Comparison of ENCODE assay signal across 10 mouse cellular contexts in genomic region chr16:37652654-37653053, GRCm38 (mm10). TPM values are rescaled to one million over a fixed set of nuclear protein-coding genes. Genes with fewer than 3 reads are reported as not detected.
DNase-seq lines count a peak whose midpoint lies in the region; ATAC-seq and TF ChIP-seq lines count a peak whose summit lies in the region.
"Had no signal": no experiment of that assay in that cellular context is flagged by ENCODE, and none has a peak within 500 bp of the region (broad histone marks: within the 10 kb centered on the region; RNA-seq: fewer than 3 reads in every experiment).

No protein-coding gene starts in this region.

- peak overlapping the region; percentile 97; the same call in 1 of the 2 replicates for H3K9ac ChIP-seq in heart, embryonic 16.5 days (ENCODE audit: low read length)
- H3K9ac ChIP-seq in ES-Bruce4 (ENCODE audit: low read depth, poor library complexity, severe bottlenecking), result peak overlapping the region; percentile 91; the same call in 1 of the 2 replicates
- no peak overlapping the region for H3K9ac ChIP-seq in hindbrain, embryonic 12.5 days
- no peak overlapping the region; the same call in 1 of the 2 replicates for H3K9ac ChIP-seq in liver, embryonic 16.5 days (ENCODE audit: low read depth, low read length)

- H3K27me3 ChIP-seq in heart, embryonic 16.5 days (ENCODE audit: control insufficient read depth, insufficient read depth, low read length), result no peaks in the 10 kb centered on the region
- no peaks in the 10 kb centered on the region for H3K27me3 ChIP-seq in ES-Bruce4 (ENCODE audit: control insufficient read depth, insufficient read depth, low read length, poor library complexity, severe bottlenecking)
- no peaks in the 10 kb centered on the region for H3K27me3 ChIP-seq in hindbrain, embryonic 12.5 days
- no peaks in the 10 kb centered on the region for H3K27me3 ChIP-seq in liver, embryonic 16.5 days (ENCODE audit: control insufficient read depth, insufficient read depth, low read depth, low read length)

- H3K4me1 ChIP-seq in heart, embryonic 16.5 days (ENCODE audit: control insufficient read depth, insufficient read depth, low read length), result peaks cover 17% of the 10 kb centered on the region
- no peaks in the 10 kb centered on the region for H3K4me1 ChIP-seq in ES-Bruce4 (ENCODE audit: control insufficient read depth, insufficient read depth, low read length)
- H3K4me1 ChIP-seq in hindbrain, embryonic 12.5 days, result peaks cover 33% of the 10 kb centered on the region
- H3K4me1 ChIP-seq in liver, embryonic 16.5 days (ENCODE audit: control insufficient read depth, low read depth, low read length), result peaks cover 21% of the 10 kb centered on the region

- TF ChIP-seq CTCF in ES-Bruce4 (IDR thresholded peaks at IDR 0.05; ENCODE audit: low read depth, low read length), result no peak

- TF ChIP-seq POLR2A in ES-Bruce4 (IDR thresholded peaks at IDR 0.05; ENCODE audit: insufficient read depth, low read length), result no peak

- H3K4me3 ChIP-seq in heart, embryonic 16.5 days (ENCODE audit: low read length), result peak overlapping the region; percentile 92; the same call in 1 of the 2 replicates
- no peak overlapping the region for H3K4me3 ChIP-seq in ES-Bruce4 (ENCODE audit: low read depth, low read length)
- 0 out of 2 replicates have a peak overlapping the region, but pooled peaks have one; percentile 52 for H3K4me3 ChIP-seq in hindbrain, embryonic 12.5 days
- H3K4me3 ChIP-seq in liver, embryonic 16.5 days (ENCODE audit: low read depth, low read length), result peak overlapping the region; percentile 84; the same call in 1 of the 2 replicates

- 77% methylated on average over 5 of the region's 5 CpGs for WGBS in heart, embryonic 16.5 days
- WGBS in hindbrain, embryonic 12.5 days, result 87% methylated on average over 5 of the region's 5 CpGs
- 80% methylated on average over 5 of the region's 5 CpGs for WGBS in liver, embryonic 16.5 days (ENCODE audit: insufficient replicate concordance)

- DNase-seq in heart, postnatal 4 days, result no peak
- no peak for DNase-seq in Muller cell, postnatal 12 days (ENCODE audit: inconsistent ontology term)
- no peak for DNase-seq in thymus, postnatal 4 days
- DNase-seq in embryo, embryonic 9.5 days (ENCODE audit: extremely low spot score), result no peak
- DNase-seq: adrenal gland, postnatal 36 days; thymus, adult 18-20 months had no signal

- ATAC-seq in heart, embryonic 16.5 days (replicated peaks; ENCODE audit: extremely low read depth, insufficient read depth, low FRiP score), result no peak
- ATAC-seq in hindbrain, embryonic 12.5 days (ENCODE audit: low FRiP score), result no peak
- no peak for ATAC-seq in liver, embryonic 16.5 days (ENCODE audit: low read depth)

- H3K4me2 ChIP-seq in heart, embryonic 16.5 days (ENCODE audit: low read depth, low read length), result peak overlapping the region; percentile 75
- H3K4me2 ChIP-seq in hindbrain, embryonic 12.5 days (replicated peaks), result peak overlapping the region; percentile 65
- H3K4me2 ChIP-seq in liver, embryonic 16.5 days (ENCODE audit: low read depth, low read length), result 0 out of 2 replicates have a peak overlapping the region, but pooled peaks have one; percentile 82

- no peaks in the 10 kb centered on the region for H3K9me3 ChIP-seq in heart, embryonic 16.5 days (replicated peaks; ENCODE audit: control insufficient read depth, low read length)
- no peaks in the 10 kb centered on the region for H3K9me3 ChIP-seq in ES-Bruce4 (replicated peaks; ENCODE audit: control insufficient read depth, insufficient read depth, low read length, poor library complexity, severe bottlenecking)
- no peaks in the 10 kb centered on the region for H3K9me3 ChIP-seq in hindbrain, embryonic 12.5 days (replicated peaks)
- H3K9me3 ChIP-seq in liver, embryonic 16.5 days (replicated peaks; ENCODE audit: control insufficient read depth, low read length), result no peaks in the 10 kb centered on the region

- H3K36me3 ChIP-seq in heart, embryonic 16.5 days (ENCODE audit: control insufficient read depth, insufficient read depth), result peaks cover 8% of the 10 kb centered on the region
- H3K36me3 ChIP-seq in ES-Bruce4 (ENCODE audit: control insufficient read depth, insufficient read depth, low read length, poor library complexity, severe bottlenecking), result peaks cover 7% of the 10 kb centered on the region
- H3K36me3 ChIP-seq in hindbrain, embryonic 12.5 days, result peaks cover 11% of the 10 kb centered on the region; the same call in 1 of the 2 replicates
- peaks cover 4% of the 10 kb centered on the region; the same call in 1 of the 2 replicates for H3K36me3 ChIP-seq in liver, embryonic 16.5 days (ENCODE audit: control insufficient read depth, insufficient read depth)

- H3K27ac ChIP-seq in heart, embryonic 16.5 days (ENCODE audit: low read length), result no peak overlapping the region
- no peak overlapping the region for H3K27ac ChIP-seq in ES-Bruce4 (ENCODE audit: insufficient read depth, low read length)
- H3K27ac ChIP-seq in hindbrain, embryonic 12.5 days, result no peak overlapping the region
- H3K27ac ChIP-seq in liver, embryonic 16.5 days (ENCODE audit: low read length), result no peak overlapping the region

- no peak for TF ChIP-seq EP300 in ES-Bruce4 (IDR thresholded peaks at IDR 0.05; ENCODE audit: insufficient read depth, low read depth, low read length)

RNA-seq across cellular contexts. Expression of gene Ndufb4, which starts 1.6 kb away (rescaled TPM):
- polyA plus RNA-seq in heart, embryonic 16.5 days (2015; fragmentation: Nextera tagmentation; extraction: Ambion mirVana), result 86.9 and 106 TPM in 2 replicates
- total RNA-seq in heart, postnatal 4 days (2021), result 100 to 1,000 TPM; 141 to 154 TPM
- 79.1 and 93.9 TPM in 2 replicates for polyA plus RNA-seq in ES-Bruce4 (2011; ENCODE audit: insufficient read depth, insufficient read length, low read depth, missing spikeins)
- 61.0 and 65.8 TPM in 2 replicates for polyA plus RNA-seq in hindbrain, embryonic 12.5 days (2016; fragmentation: Nextera tagmentation; extraction: Ambion mirVana)
- polyA plus RNA-seq in liver, embryonic 16.5 days (2015; fragmentation: Nextera tagmentation; extraction: Ambion mirVana), result 27.8 and 31.2 TPM in 2 replicates

Comparison
In these comparisons a context has a peak if more than half of its experiments do, and no peak if none do; other contexts are left out.
1. H3K9ac ChIP-seq: peak in heart, embryonic 16.5 days (single experiment) and ES-Bruce4 (single experiment); none in hindbrain, embryonic 12.5 days (single experiment) and liver, embryonic 16.5 days (single experiment).
2. Peak in every context shown above with its lines, with median percentiles within 50 percentile points of each other: H3K4me2 ChIP-seq.